Comparison of ENCODE assay signal across 14 mouse cellular contexts in the genomic region with DNA sequence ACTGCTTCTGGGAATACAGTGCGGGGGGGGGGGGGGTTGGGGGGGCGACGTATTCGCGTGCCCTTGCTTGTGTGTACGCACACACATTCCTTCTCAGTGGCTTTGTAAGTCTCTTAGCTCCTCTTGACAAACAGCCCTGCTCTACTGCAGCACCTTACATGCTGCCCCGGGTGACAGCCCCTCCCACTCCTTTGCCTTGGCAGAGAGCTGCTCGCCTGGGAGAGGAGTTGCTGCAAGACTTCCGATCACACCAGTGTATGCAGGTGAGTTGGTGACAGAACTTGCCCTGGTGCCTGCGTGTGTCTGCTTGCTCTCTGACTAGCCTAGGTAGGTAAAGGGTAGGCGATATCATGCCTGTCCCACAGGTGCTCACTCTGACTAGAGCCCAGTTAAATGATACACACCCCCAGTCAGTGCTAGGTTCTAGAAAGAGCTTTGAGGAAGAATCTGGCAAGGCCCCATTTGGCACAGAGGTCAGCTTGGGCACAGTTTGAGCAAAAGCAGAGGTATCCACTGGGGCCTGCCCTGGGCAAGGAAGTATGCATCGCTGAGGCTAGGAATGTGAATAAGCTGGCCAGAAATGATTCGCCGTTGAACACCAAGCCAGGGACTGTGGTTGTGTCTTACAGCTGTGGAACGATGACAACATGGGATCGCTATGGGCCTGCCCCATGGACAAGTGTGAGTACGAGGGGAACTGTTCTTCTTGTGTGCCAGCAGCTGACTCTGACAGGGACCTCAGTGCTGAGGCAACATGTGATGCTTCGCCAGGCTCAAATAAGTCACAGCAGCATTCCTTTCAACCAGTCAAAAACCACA. TPM values are rescaled to one million over a fixed set of nuclear protein-coding genes. Genes with fewer than 3 reads are reported as not detected.
DNase-seq lines count a peak whose midpoint lies in the region; ATAC-seq lines count a peak whose summit lies in the region.
"Had no signal": no experiment of that assay in that cellular context is flagged by ENCODE, and none has a peak within 500 bp of the region (broad histone marks: within the 10 kb centered on the region; RNA-seq: fewer than 3 reads in every experiment).

No protein-coding gene starts in this region.

- no peaks in the 10 kb centered on the region for H3K9me3 ChIP-seq in embryonic facial prominence, embryonic 14.5 days (ENCODE audit: control insufficient read depth, low read length)
- H3K9me3 ChIP-seq in embryonic facial prominence, embryonic 10.5 days, result no peaks in the 10 kb centered on the region
- no peaks in the 10 kb centered on the region for H3K9me3 ChIP-seq in heart, embryonic 11.5 days (replicated peaks; ENCODE audit: control insufficient read depth, low read length)
- H3K9me3 ChIP-seq in hindbrain, embryonic 13.5 days, result no peaks in the 10 kb centered on the region
- H3K9me3 ChIP-seq: forebrain, embryonic 12.5 days; hindbrain, embryonic 15.5 days; limb, embryonic 13.5 days had no signal

- WGBS in embryonic facial prominence, embryonic 14.5 days, result 57% methylated on average over 18 of the region's 18 CpGs
- 69% methylated on average over 18 of the region's 18 CpGs for WGBS in embryonic facial prominence, embryonic 10.5 days
- 55% methylated on average over 18 of the region's 18 CpGs for WGBS in heart, embryonic 11.5 days (ENCODE audit: insufficient replicate concordance)
- WGBS in hindbrain, embryonic 13.5 days, result 70% methylated on average over 18 of the region's 18 CpGs

- H3K36me3 ChIP-seq in embryonic facial prominence, embryonic 14.5 days (ENCODE audit: control insufficient read depth, insufficient read depth, low read length), result no peaks in the 10 kb centered on the region
- H3K36me3 ChIP-seq in embryonic facial prominence, embryonic 10.5 days (replicated peaks), result no peaks in the 10 kb centered on the region
- H3K36me3 ChIP-seq in heart, embryonic 11.5 days (ENCODE audit: control insufficient read depth, insufficient read depth, low read length), result no peaks in the 10 kb centered on the region
- no peaks in the 10 kb centered on the region for H3K36me3 ChIP-seq in hindbrain, embryonic 13.5 days
- H3K36me3 ChIP-seq: forebrain, embryonic 12.5 days; hindbrain, embryonic 15.5 days; limb, embryonic 13.5 days had no signal

- H3K9ac ChIP-seq in embryonic facial prominence, embryonic 14.5 days (ENCODE audit: low read depth, low read length), result no peak overlapping the region
- peak overlapping the region; percentile 18; the same call in 1 of the 2 replicates for H3K9ac ChIP-seq in heart, embryonic 11.5 days (ENCODE audit: low read depth, low read length)
- no peak overlapping the region for H3K9ac ChIP-seq in hindbrain, embryonic 13.5 days
- H3K9ac ChIP-seq: hindbrain, embryonic 15.5 days; limb, embryonic 13.5 days had no signal

- peak; percentile 71 for DNase-seq in embryonic facial prominence, embryonic 14.5 days (ENCODE audit: low spot score)
- no peak for DNase-seq in embryonic facial prominence, embryonic 10.5 days (ENCODE audit: low spot score)
- peak; percentile 98 for DNase-seq in 3T3-L1 (ENCODE audit: low read depth, low spot score)
- peak; percentile 43 to 61 for DNase-seq in kidney, postnatal 4 days
- no peak for DNase-seq in left cerebral cortex, adult 18-20 months (ENCODE audit: low spot score in 2 of 2)
- no peak for DNase-seq in retina, embryonic 14.5 days (ENCODE audit: low spot score)
- DNase-seq: cerebellum, postnatal 14 days had no signal

- no peak overlapping the region for H3K27ac ChIP-seq in embryonic facial prominence, embryonic 14.5 days (replicated peaks; ENCODE audit: low read depth, low read length)
- H3K27ac ChIP-seq in embryonic facial prominence, embryonic 10.5 days (replicated peaks), result no peak overlapping the region
- H3K27ac ChIP-seq in heart, embryonic 11.5 days (ENCODE audit: low read depth, low read length), result no peak overlapping the region
- no peak overlapping the region for H3K27ac ChIP-seq in hindbrain, embryonic 13.5 days
- H3K27ac ChIP-seq: forebrain, embryonic 12.5 days; hindbrain, embryonic 15.5 days; limb, embryonic 13.5 days had no signal

- H3K4me2 ChIP-seq in embryonic facial prominence, embryonic 14.5 days (ENCODE audit: low read depth, low read length), result no peak overlapping the region
- no peak overlapping the region for H3K4me2 ChIP-seq in heart, embryonic 11.5 days
- no peak overlapping the region for H3K4me2 ChIP-seq in hindbrain, embryonic 13.5 days
- H3K4me2 ChIP-seq: forebrain, embryonic 12.5 days; limb, embryonic 13.5 days had no signal

- no peak overlapping the region for H3K4me3 ChIP-seq in embryonic facial prominence, embryonic 14.5 days (ENCODE audit: low read depth, low read length)
- H3K4me3 ChIP-seq in embryonic facial prominence, embryonic 10.5 days, result no peak overlapping the region
- no peak overlapping the region for H3K4me3 ChIP-seq in heart, embryonic 11.5 days (ENCODE audit: low read depth, low read length)
- no peak overlapping the region for H3K4me3 ChIP-seq in hindbrain, embryonic 13.5 days
- H3K4me3 ChIP-seq: hindbrain, embryonic 15.5 days; limb, embryonic 13.5 days had no signal

- peaks cover 29% of the 10 kb centered on the region for H3K27me3 ChIP-seq in embryonic facial prominence, embryonic 14.5 days (replicated peaks; ENCODE audit: control insufficient read depth, insufficient read depth, low read length)
- peaks cover 50% of the 10 kb centered on the region for H3K27me3 ChIP-seq in embryonic facial prominence, embryonic 10.5 days (replicated peaks; ENCODE audit: low read depth, poor library complexity, severe bottlenecking)
- H3K27me3 ChIP-seq in heart, embryonic 11.5 days (ENCODE audit: control insufficient read depth, insufficient read depth, low read length), result peaks cover 19% of the 10 kb centered on the region
- peaks cover 11% of the 10 kb centered on the region for H3K27me3 ChIP-seq in hindbrain, embryonic 13.5 days
- H3K27me3 ChIP-seq: hindbrain, embryonic 15.5 days had no signal

- ATAC-seq in embryonic facial prominence, embryonic 14.5 days (ENCODE audit: low read depth), result peak; percentile 8; the same call in 1 of the 2 replicates
- ATAC-seq in heart, embryonic 11.5 days (replicated peaks; ENCODE audit: insufficient number of reproducible peaks, low FRiP score, low TSS enrichment), result no peak
- no peak for ATAC-seq in hindbrain, embryonic 13.5 days (ENCODE audit: low FRiP score)
- ATAC-seq: CD4-positive, CD25-positive, alpha-beta regulatory T cell, adult 4 months; midbrain, embryonic 16.5 days had no signal

- peaks cover 16% of the 10 kb centered on the region for H3K4me1 ChIP-seq in embryonic facial prominence, embryonic 14.5 days (ENCODE audit: control insufficient read depth, insufficient read depth, low read length)
- peaks cover 28% of the 10 kb centered on the region for H3K4me1 ChIP-seq in embryonic facial prominence, embryonic 10.5 days
- peaks cover 12% of the 10 kb centered on the region; the same call in 1 of the 2 replicates for H3K4me1 ChIP-seq in heart, embryonic 11.5 days (ENCODE audit: control insufficient read depth, insufficient read depth, low read length)
- H3K4me1 ChIP-seq in hindbrain, embryonic 13.5 days (replicated peaks), result peaks cover 36% of the 10 kb centered on the region

RNA-seq across cellular contexts. Expression of a gene that starts 2.3 kb away (rescaled TPM):
- polyA plus RNA-seq in embryonic facial prominence, embryonic 14.5 days (2014; fragmentation: Nextera tagmentation; extraction: Ambion mirVana), result 24.8 and 25.3 TPM in 2 replicates
- 23.5 and 27.2 TPM in 2 replicates for polyA plus RNA-seq in embryonic facial prominence, embryonic 10.5 days (2016; fragmentation: Nextera tagmentation; extraction: Ambion mirVana)
- polyA plus RNA-seq in heart, embryonic 11.5 days (2014; fragmentation: Nextera tagmentation; extraction: Ambion mirVana), result 31.1 and 37.2 TPM in 2 replicates
- 67.2 and 72.4 TPM in 2 replicates for polyA plus RNA-seq in hindbrain, embryonic 13.5 days (2015; fragmentation: Nextera tagmentation; extraction: Ambion mirVana)
- total RNA-seq in left cerebral cortex, adult 18-20 months (2021), result 100 to 1,000 TPM; 112 to 116 TPM

RNA-seq across cellular contexts. Expression of a gene that starts 9.5 kb away (rescaled TPM):
- polyA plus RNA-seq in embryonic facial prominence, embryonic 14.5 days (2014; fragmentation: Nextera tagmentation; extraction: Ambion mirVana), result 15.7 and 20.2 TPM in 2 replicates
- polyA plus RNA-seq in embryonic facial prominence, embryonic 10.5 days (2016; fragmentation: Nextera tagmentation; extraction: Ambion mirVana), result 2.4 and 2.5 TPM in 2 replicates
- 2.6 and 3.1 TPM in 2 replicates for polyA plus RNA-seq in heart, embryonic 11.5 days (2014; fragmentation: Nextera tagmentation; extraction: Ambion mirVana)
- polyA plus RNA-seq in hindbrain, embryonic 13.5 days (2015; fragmentation: Nextera tagmentation; extraction: Ambion mirVana), result 2.0 and 2.4 TPM in 2 replicates
- total RNA-seq in left cerebral cortex, adult 18-20 months (2021), result 1 to 10 TPM; 4.9 to 8.2 TPM
- polyA plus RNA-seq: CD4-positive, CD25-positive, alpha-beta regulatory T cell, adult 4 months had no signal

RNA-seq across cellular contexts. Expression of a gene that starts 21.0 kb away (rescaled TPM):
- 1.7 and 1.9 TPM in 2 replicates for polyA plus RNA-seq in embryonic facial prominence, embryonic 14.5 days (2014; fragmentation: Nextera tagmentation; extraction: Ambion mirVana)
- polyA plus RNA-seq in embryonic facial prominence, embryonic 10.5 days (2016; fragmentation: Nextera tagmentation; extraction: Ambion mirVana), result 2.1 and 2.2 TPM in 2 replicates
- 0.23 and 0.27 TPM in 2 replicates for polyA plus RNA-seq in heart, embryonic 11.5 days (2014; fragmentation: Nextera tagmentation; extraction: Ambion mirVana)
- polyA plus RNA-seq in hindbrain, embryonic 13.5 days (2015; fragmentation: Nextera tagmentation; extraction: Ambion mirVana), result 5.3 and 7.1 TPM in 2 replicates
- total RNA-seq in left cerebral cortex, adult 18-20 months (2021), result 10 to 100 TPM; 52.8 to 54.9 TPM
- polyA plus RNA-seq: CD4-positive, CD25-positive, alpha-beta regulatory T cell, adult 4 months had no signal

RNA-seq across cellular contexts. Expression of a gene that starts 22.5 kb away (rescaled TPM):
- polyA plus RNA-seq in embryonic facial prominence, embryonic 14.5 days (2014; fragmentation: Nextera tagmentation; extraction: Ambion mirVana), result 3.6 and 5.6 TPM in 2 replicates
- 3.7 and 4.0 TPM in 2 replicates for polyA plus RNA-seq in embryonic facial prominence, embryonic 10.5 days (2016; fragmentation: Nextera tagmentation; extraction: Ambion mirVana)
- 0.72 TPM in 2 replicates for polyA plus RNA-seq in heart, embryonic 11.5 days (2014; fragmentation: Nextera tagmentation; extraction: Ambion mirVana)
- polyA plus RNA-seq in hindbrain, embryonic 13.5 days (2015; fragmentation: Nextera tagmentation; extraction: Ambion mirVana), result 0.09 and 0.17 TPM in 2 replicates
- total RNA-seq in left cerebral cortex, adult 18-20 months (2021), result under 1 TPM; 0.28 to 0.56 TPM

RNA-seq across cellular contexts. Expression of a gene that starts 38.4 kb away (rescaled TPM):
- polyA plus RNA-seq in embryonic facial prominence, embryonic 14.5 days (2014; fragmentation: Nextera tagmentation; extraction: Ambion mirVana), result 72.5 and 75.9 TPM in 2 replicates
- 87.2 and 88.8 TPM in 2 replicates for polyA plus RNA-seq in embryonic facial prominence, embryonic 10.5 days (2016; fragmentation: Nextera tagmentation; extraction: Ambion mirVana)
- 58.9 and 65.8 TPM in 2 replicates for polyA plus RNA-seq in heart, embryonic 11.5 days (2014; fragmentation: Nextera tagmentation; extraction: Ambion mirVana)
- 92.9 and 96.9 TPM in 2 replicates for polyA plus RNA-seq in hindbrain, embryonic 13.5 days (2015; fragmentation: Nextera tagmentation; extraction: Ambion mirVana)
- 10 to 100 TPM; 41.9 to 42.6 TPM for total RNA-seq in left cerebral cortex, adult 18-20 months (2021)

Comparison
In these comparisons a context has a peak if more than half of its experiments do, and no peak if none do; other contexts are left out.
1. DNase-seq: peak in embryonic facial prominence, embryonic 14.5 days (single experiment), 3T3-L1 (single experiment) and kidney, postnatal 4 days (2 of 2); none in embryonic facial prominence, embryonic 10.5 days (single experiment), left cerebral cortex, adult 18-20 months (0 of 2) and retina, embryonic 14.5 days (single experiment).